Mouse (Mus musculus) E14TG2a.4 (cell line): ENCODE results near the gene Dpp7.

Source experiments
- CTCF ChIP-seq: conservative IDR thresholded peaks from 2 replicates; pipeline ENCODE4 v1.5.1; 2014; ENCODE audit warnings: low read length
- NANOG ChIP-seq: IDR thresholded peaks from 2 replicates; pipeline ENCODE4 v1.6.1; 2014; ENCODE audit warnings: borderline replicate concordance, low read length, mixed read lengths

DNA sequence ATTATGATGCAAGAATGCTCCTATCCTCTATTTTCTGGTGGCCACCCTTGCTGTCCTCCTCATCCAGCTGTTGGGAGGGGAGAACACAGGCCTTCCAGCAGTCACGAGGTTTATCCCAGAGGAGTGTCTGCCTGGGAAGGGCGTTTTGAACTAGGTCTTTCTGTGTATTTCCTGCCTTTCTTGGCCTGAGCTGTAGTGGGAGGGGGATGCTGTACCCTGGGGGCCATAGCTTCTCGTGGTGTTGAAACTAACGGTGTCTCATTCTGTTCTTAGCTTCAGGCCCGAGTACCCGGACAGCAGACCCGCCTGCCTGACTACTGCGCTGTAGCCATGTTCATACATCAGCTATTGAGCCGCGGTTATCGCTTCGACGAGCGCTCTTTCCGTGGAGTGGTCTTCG, 44.1 kb upstream of the Dpp7 start:
- TF ChIP-seq CTCF (no peak), NANOG (no peak)
